Mouse (Mus musculus): ENCODE data around the gene Oas1a. TPM values are rescaled to one million over a fixed set of nuclear protein-coding genes. Genes with fewer than 3 reads are reported as not detected.

Oas1a gene
- total RNA-seq, 1 experiment: 10.7 TPM

DNA sequence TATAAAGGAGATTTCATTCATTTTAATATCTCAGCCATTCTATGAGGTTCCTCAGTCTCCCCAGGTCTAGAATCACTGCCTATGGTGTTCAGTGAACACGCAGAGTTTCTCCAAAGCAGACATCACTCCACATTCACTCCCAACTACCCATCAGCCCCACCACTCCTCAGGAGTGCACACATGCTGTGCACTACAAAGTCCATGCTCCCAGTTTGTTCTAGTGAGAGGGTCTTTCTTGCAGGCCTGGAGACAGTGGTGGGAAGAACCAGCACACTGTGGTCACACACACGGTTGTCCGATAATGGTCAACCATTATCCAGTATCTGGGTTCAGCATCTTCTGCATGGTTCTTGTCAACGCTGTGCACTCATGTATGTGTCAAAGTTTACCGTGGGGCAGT is 5.3 kb downstream of the Oas1a start:
- peaks cover 4% of the 10 kb centered on the region; the same call in 1 of the 2 replicates for H3K36me3 ChIP-seq (ENCODE audit: control insufficient read depth, insufficient read depth, low read length, poor library complexity, severe bottlenecking)
- H3K9ac ChIP-seq (ENCODE audit: insufficient read depth, low read depth, low read length, poor library complexity, severe bottlenecking): no peak overlapping the region
- in situ Hi-C loops (cut with MboI; ENCODE audit: low sequenced_read_pairs in 2 of 2, unreplicated experiment in 2 of 2): no loop called here
- no peak for TF ChIP-seq CHD2 (IDR thresholded peaks at IDR 0.05; ENCODE audit: low read depth, low read length)
- TF ChIP-seq ZNF384 (IDR thresholded peaks at IDR 0.05; ENCODE audit: low read depth, low read length): no peak
- TF ChIP-seq ZC3H11A (IDR thresholded peaks at IDR 0.05; ENCODE audit: borderline replicate concordance, low read depth, low read length): no peak
- no peak for TF ChIP-seq MAFK (IDR thresholded peaks at IDR 0.05; ENCODE audit: insufficient read depth, low read depth, low read length)
- no peak for TF ChIP-seq HCFC1 (IDR thresholded peaks at IDR 0.05; ENCODE audit: borderline replicate concordance, insufficient read depth, low read length)
- peaks cover 0 to 2% of the 10 kb centered on the region in 2 experiments; a peak in 1 of 4 replicates for H3K4me1 ChIP-seq (ENCODE audit: control insufficient read depth in 2 of 2, insufficient read depth in 2 of 2, low read length in 2 of 2, poor library complexity in 1 of 2)
- no peaks in the 10 kb centered on the region for H3K9me3 ChIP-seq (ENCODE audit: control insufficient read depth, insufficient read depth, low read depth, low read length)
- no peak overlapping the region for H3K27ac ChIP-seq (ENCODE audit: insufficient read depth, low read depth, low read length, poor library complexity, severe bottlenecking)
- H3K4me3 ChIP-seq (ENCODE audit: insufficient read depth in 1 of 2, low read depth in 1 of 2, low read length in 2 of 2, poor library complexity in 1 of 2, severe bottlenecking in 1 of 2): no peak overlapping the region
- no peak for DNase-seq (ENCODE audit: low read depth, low spot score)

DNA sequence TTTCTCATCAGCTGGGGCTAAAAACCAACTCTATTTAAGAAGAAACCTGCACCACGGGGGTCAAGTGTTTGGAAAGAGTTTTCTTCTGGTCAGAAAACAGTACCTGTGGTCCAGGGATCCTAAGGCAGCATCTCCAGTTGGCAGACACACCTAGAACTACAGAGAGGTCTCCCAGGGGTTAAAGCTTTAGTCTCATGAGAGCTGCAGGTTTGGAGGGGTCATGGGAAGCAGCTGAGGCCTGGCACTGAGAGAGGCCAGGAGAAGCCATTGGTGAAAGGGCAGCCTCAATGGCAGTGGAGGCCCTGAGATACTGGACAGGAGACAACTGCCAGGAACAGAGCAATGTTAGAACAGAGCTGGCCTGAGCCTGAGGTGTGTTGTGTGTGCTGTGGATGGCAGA is 6.7 kb downstream of the Oas1a start:
- Histone ChIP-seq H3K9ac (ENCODE audit: insufficient read depth, low read depth, low read length, poor library complexity, severe bottlenecking) (no peak overlapping the region), H3K27ac (ENCODE audit: insufficient read depth, low read depth, low read length, poor library complexity, severe bottlenecking) (no peak overlapping the region), H3K36me3 (ENCODE audit: control insufficient read depth, insufficient read depth, low read length, poor library complexity, severe bottlenecking) (peaks cover 4% of the 10 kb centered on the region), H3K4me3 (ENCODE audit: insufficient read depth in 1 of 2, low read depth in 1 of 2, low read length in 2 of 2, poor library complexity in 1 of 2, severe bottlenecking in 1 of 2) (no peak overlapping the region), H3K9me3 (ENCODE audit: control insufficient read depth, insufficient read depth, low read depth, low read length) (no peaks in the 10 kb centered on the region), H3K4me1 (ENCODE audit: control insufficient read depth in 2 of 2, insufficient read depth in 2 of 2, low read length in 2 of 2, poor library complexity in 1 of 2) (no peaks in the 10 kb centered on the region)
- DNase-seq (ENCODE audit: low read depth, low spot score): no peak
- TF ChIP-seq CHD2 (IDR thresholded peaks at IDR 0.05; ENCODE audit: low read depth, low read length) (no peak), HCFC1 (IDR thresholded peaks at IDR 0.05; ENCODE audit: borderline replicate concordance, insufficient read depth, low read length) (no peak), ZNF384 (IDR thresholded peaks at IDR 0.05; ENCODE audit: low read depth, low read length) (no peak), ZC3H11A (IDR thresholded peaks at IDR 0.05; ENCODE audit: borderline replicate concordance, low read depth, low read length) (no peak), MAFK (IDR thresholded peaks at IDR 0.05; ENCODE audit: insufficient read depth, low read depth, low read length) (no peak)
- in situ Hi-C loops (cut with MboI; ENCODE audit: low sequenced_read_pairs in 2 of 2, unreplicated experiment in 2 of 2): no loop called here

DNA sequence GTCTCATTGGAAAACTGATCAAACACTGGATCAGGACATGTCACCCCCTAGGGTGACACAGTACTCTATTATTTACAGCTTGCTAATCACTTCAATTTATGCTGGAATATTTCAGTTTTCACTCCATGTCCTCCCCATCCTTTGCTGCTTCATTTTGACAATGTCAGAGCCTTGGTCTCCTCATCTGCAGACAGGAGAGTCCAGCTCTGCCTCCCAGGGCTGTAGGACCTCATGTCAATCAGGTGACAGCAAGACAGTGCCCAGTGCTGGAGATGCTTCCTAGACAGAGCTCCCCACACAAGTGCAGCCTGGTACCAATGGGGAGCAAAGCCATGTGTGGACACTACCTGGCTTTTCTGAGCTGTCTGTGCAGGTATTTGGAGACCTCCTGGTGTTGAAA is 8.6 kb downstream of the Oas1a start:
- Histone ChIP-seq H3K27ac (ENCODE audit: insufficient read depth, low read depth, low read length, poor library complexity, severe bottlenecking) (no peak overlapping the region), H3K4me3 (ENCODE audit: insufficient read depth in 1 of 2, low read depth in 1 of 2, low read length in 2 of 2, poor library complexity in 1 of 2, severe bottlenecking in 1 of 2) (no peak overlapping the region), H3K9me3 (ENCODE audit: control insufficient read depth, insufficient read depth, low read depth, low read length) (no peaks in the 10 kb centered on the region), H3K4me1 (ENCODE audit: control insufficient read depth in 2 of 2, insufficient read depth in 2 of 2, low read length in 2 of 2, poor library complexity in 1 of 2) (peaks cover 0 to 5% of the 10 kb centered on the region in 2 experiments; a peak in 2 of 4 replicates), H3K9ac (ENCODE audit: insufficient read depth, low read depth, low read length, poor library complexity, severe bottlenecking) (no peak overlapping the region), H3K36me3 (ENCODE audit: control insufficient read depth, insufficient read depth, low read length, poor library complexity, severe bottlenecking) (peaks cover 4% of the 10 kb centered on the region)
- in situ Hi-C loops (cut with MboI; ENCODE audit: low sequenced_read_pairs in 2 of 2, unreplicated experiment in 2 of 2): no loop called here
- no peak for DNase-seq (ENCODE audit: low read depth, low spot score)
- no peak for TF ChIP-seq HCFC1 (IDR thresholded peaks at IDR 0.05; ENCODE audit: borderline replicate concordance, insufficient read depth, low read length)
- TF ChIP-seq ZC3H11A (IDR thresholded peaks at IDR 0.05; ENCODE audit: borderline replicate concordance, low read depth, low read length): no peak
- no peak for TF ChIP-seq MAFK (IDR thresholded peaks at IDR 0.05; ENCODE audit: insufficient read depth, low read depth, low read length)
- TF ChIP-seq CHD2 (IDR thresholded peaks at IDR 0.05; ENCODE audit: low read depth, low read length): no peak
- no peak for TF ChIP-seq ZNF384 (IDR thresholded peaks at IDR 0.05; ENCODE audit: low read depth, low read length)

DNA sequence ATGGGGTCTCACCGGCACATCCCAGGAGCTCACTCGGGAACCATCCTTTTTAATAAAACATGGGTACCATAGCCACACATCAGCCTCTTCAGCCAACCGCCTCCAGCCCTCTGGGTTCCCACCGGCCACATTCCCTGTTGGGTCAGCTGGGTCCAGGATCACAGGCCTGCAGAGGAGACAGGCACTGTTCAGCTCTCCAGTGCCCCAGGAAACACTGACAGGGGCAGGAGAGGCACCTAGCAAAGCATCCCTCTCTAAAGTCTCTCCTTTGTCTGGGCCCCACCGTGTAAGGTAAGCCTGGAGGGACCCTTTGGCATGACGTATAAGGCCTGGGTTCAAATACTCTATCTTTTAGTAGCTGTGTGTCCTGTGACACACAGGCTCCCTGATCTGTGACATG is 9.0 kb downstream of the Oas1a start:
- Histone ChIP-seq H3K36me3 (ENCODE audit: control insufficient read depth, insufficient read depth, low read length, poor library complexity, severe bottlenecking) (peaks cover 4% of the 10 kb centered on the region), H3K27ac (ENCODE audit: insufficient read depth, low read depth, low read length, poor library complexity, severe bottlenecking) (no peak overlapping the region), H3K4me1 (ENCODE audit: control insufficient read depth in 2 of 2, insufficient read depth in 2 of 2, low read length in 2 of 2, poor library complexity in 1 of 2) (peaks cover 0 to 5% of the 10 kb centered on the region in 2 experiments; a peak in 2 of 4 replicates), H3K9ac (ENCODE audit: insufficient read depth, low read depth, low read length, poor library complexity, severe bottlenecking) (no peak overlapping the region), H3K9me3 (ENCODE audit: control insufficient read depth, insufficient read depth, low read depth, low read length) (no peaks in the 10 kb centered on the region), H3K4me3 (ENCODE audit: insufficient read depth in 1 of 2, low read depth in 1 of 2, low read length in 2 of 2, poor library complexity in 1 of 2, severe bottlenecking in 1 of 2) (no peak overlapping the region)
- in situ Hi-C loops (cut with MboI; ENCODE audit: low sequenced_read_pairs in 2 of 2, unreplicated experiment in 2 of 2): no loop called here
- TF ChIP-seq MAFK (IDR thresholded peaks at IDR 0.05; ENCODE audit: insufficient read depth, low read depth, low read length) (no peak), CHD2 (IDR thresholded peaks at IDR 0.05; ENCODE audit: low read depth, low read length) (no peak), ZNF384 (IDR thresholded peaks at IDR 0.05; ENCODE audit: low read depth, low read length) (no peak), ZC3H11A (IDR thresholded peaks at IDR 0.05; ENCODE audit: borderline replicate concordance, low read depth, low read length) (no peak), HCFC1 (IDR thresholded peaks at IDR 0.05; ENCODE audit: borderline replicate concordance, insufficient read depth, low read length) (no peak)
- no peak for DNase-seq (ENCODE audit: low read depth, low spot score)
